Mouse (Mus musculus): ENCODE measurements around the gene Adck2.
A peak's percentile ranks its signal among the peaks of the same experiment; 100 is the strongest.

The Adck2 gene

GRCm38 (mm10) chr6:39573791-39574554, at the start of gene Adck2:
Adck2 (plus strand) TSS chr6:39573873.
- peak; percentile 87 for DNase-seq

DNA sequence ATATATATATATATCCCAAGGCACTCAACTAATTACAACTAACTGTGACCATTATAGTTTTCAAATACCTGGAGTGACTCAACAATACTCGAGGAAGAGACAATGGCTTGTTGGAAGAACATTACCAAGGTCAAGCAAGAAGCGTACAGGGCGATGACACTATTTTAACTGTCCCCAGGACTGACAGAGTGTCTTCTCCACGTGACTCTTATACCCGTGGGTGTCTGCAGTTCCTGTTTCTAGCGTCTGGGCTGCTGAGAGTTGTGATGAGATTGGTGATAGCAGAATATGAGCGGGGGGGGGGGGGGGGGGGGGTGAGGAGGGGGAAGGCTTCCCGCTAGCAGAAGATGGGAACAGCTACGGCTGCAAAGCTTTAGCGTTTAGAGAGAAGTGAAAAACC, 46.9 kb upstream of the Adck2 start:
- no peak for DNase-seq

GRCm38 (mm10) chr6:39527337-39527784, 46.3 kb upstream of the Adck2 start:
- DNase-seq: no peak

- DNase-seq: no peak
Measured at GRCm38 (mm10) chr6:39527811-39528210, 45.9 kb upstream of the Adck2 start.

DNA sequence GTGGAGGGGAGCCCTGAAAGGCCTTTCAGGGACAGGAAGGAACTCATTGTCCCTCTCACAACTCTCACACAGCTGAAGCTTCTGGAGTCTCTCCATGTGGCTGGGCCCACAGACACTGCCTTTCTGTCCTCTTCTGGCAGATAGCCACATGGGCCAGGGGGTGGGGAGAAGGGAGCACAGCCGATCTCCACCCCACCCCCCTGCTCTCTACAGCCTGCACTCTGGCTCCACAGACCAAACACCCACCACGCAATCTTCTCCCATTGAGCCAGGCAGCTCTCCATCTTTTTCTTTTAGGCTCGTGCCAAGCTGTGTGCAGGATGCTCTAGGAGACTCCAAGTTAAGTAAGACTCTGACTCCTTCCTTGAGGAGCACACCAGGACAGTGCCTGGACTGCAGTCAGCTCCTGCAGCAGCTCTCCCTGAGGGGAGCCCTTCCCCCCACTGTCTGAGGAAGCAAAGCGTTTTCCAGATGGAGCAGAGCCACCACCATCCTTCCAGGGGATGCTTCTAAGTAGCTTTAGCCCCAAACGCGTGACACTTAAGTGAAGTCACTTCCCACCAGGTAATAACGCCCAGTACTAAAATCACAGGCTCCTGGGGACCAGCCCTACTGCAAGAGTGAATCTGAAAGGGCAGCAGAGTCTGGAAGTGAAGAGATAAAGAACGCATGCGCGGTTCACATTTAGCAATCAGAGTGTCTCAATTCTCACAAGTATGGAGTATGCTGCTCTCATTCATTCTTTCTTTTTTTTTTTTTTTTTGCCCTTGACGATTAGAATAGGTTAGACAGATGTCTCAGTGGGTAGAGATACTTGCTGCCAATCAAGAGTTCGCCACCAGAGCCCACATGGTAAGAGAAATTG, 44.8 kb upstream of the Adck2 start:
- DNase-seq: peak; percentile 82

DNA sequence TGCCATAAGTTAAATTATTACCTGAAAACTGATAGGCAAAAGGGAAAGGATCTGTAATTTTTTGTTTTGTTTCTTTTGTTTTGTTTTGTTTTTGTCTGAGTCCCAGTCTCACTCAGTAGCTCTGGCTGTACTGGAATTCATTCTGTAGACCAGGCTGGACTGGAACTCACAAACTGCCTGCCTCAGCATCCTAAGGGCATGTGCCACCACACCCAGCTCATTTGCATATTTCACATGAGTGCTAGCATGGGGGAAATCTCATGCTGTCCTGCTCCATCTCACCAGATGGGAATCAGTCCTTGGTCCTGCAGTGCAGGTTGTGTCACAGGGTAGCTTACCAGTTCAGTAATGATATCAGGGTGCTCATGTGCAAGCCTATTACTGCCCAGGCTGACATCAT, 38.7 kb upstream of the Adck2 start:
- no peak for DNase-seq

DNA sequence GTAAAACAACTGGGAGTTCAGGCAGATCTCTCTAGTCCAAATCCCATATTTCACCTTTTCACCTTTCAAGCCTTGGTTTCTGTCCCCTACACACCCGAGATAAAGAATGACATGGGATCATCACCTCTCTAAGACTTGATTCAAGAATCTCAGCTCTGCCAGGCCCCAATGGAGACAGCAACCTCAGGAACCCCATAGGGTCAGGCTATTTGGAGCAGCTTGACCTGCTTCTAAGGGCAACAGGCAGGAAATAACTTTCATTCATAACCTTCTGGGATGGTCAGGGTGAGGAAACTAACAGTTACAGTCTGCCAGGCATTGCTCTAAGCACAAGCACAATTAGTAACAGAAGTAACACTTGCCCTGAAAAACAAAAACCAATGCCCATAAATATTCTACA, 37.1 kb upstream of the Adck2 start:
- no peak for DNase-seq

GRCm38 (mm10) chr6:39537276-39537675, 36.4 kb upstream of the Adck2 start:
- no peak for DNase-seq

DNA sequence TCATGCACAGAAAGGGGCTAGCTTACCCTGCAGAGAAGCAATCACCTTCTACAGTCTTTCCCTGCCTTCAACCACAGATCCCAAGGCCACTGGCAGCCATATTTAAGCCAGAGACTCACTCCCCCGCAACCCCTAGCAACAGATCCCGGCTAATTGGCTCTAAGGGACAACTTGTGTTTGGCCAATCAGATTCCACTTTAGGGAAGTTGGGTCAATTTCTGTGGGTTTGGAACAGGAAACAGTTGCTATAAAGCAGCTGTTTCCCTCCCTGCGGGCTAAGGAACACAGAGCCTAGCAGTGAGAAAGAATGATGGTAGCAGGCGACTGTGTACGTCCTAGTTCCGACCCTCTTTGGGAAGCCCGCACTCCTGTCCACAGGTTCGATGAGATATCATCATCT, 35.4 kb upstream of the Adck2 start:
- DNase-seq: peak; percentile 44

DNA sequence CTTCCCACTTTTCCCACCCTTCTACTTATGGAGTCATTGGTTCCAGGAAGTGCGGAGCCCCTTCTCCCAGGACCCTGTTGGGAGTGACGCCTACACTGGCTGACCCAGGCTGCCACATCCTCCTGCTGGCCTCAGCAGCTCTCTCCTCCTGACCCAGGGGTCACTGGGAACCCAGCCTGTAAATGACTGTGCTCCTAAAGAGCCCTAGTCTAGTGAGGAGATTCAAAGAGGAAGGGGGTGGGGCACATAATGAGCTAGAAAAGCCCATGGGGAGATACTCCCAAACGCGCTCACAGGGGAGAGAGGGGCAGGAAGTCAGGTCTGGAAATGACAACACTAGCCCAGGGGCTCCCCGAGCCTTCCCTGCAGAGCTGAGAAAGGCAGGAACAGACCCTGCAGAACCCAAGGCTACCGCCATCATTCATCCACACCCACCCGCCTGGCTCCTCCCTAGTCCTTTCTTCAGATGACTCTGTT, 34.0 kb upstream of the Adck2 start:
- DNase-seq: peak; percentile 84

DNA sequence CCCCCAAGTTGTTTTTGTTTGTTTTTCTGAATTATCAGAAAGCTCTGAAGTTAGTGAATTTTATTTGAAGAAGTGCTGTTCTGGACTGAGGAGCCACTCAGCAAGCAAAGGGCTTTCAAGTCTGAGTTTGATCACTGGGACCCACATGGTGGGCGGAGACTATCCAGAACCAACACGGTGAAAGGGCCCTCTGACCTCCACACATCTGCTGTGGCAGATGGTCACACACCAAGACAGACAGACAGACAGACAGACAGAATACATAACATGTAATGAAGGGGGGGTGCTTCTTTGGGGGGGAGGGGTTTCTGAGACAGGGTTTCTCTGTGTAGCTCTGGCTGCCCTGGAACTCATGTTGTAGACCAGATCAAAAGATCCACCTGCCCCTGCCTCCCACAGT, 33.1 kb upstream of the Adck2 start:
- no peak for DNase-seq

GRCm38 (mm10) chr6:39542631-39543597, 30.8 kb upstream of the Adck2 start:
- DNase-seq: peak; percentile 88

- peak; percentile 46 for DNase-seq
Measured at GRCm38 (mm10) chr6:39543769-39544420, 29.8 kb upstream of the Adck2 start.

GRCm38 (mm10) chr6:39545474-39545873, 28.2 kb upstream of the Adck2 start:
- DNase-seq: no peak

DNA sequence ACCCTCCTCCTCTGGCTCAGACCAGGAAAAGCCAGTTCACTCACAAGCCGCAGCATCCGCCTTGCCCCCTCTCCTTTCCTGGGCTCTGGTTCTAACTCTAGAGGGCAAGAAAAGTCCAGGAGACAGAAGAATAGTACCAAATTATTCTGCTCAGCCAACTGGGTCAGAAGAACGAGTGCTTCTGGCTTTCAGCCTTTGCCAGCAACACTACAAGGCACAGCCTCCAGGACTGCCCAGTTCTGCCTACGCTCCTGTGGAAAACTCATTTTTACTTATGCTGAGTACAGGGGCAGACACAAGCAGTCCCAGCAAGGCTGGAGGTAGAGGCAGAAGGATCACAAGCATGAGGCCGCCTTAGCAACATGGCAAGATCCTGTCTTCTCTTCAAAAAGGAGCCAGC, 25.6 kb upstream of the Adck2 start:
- no peak for DNase-seq

DNA sequence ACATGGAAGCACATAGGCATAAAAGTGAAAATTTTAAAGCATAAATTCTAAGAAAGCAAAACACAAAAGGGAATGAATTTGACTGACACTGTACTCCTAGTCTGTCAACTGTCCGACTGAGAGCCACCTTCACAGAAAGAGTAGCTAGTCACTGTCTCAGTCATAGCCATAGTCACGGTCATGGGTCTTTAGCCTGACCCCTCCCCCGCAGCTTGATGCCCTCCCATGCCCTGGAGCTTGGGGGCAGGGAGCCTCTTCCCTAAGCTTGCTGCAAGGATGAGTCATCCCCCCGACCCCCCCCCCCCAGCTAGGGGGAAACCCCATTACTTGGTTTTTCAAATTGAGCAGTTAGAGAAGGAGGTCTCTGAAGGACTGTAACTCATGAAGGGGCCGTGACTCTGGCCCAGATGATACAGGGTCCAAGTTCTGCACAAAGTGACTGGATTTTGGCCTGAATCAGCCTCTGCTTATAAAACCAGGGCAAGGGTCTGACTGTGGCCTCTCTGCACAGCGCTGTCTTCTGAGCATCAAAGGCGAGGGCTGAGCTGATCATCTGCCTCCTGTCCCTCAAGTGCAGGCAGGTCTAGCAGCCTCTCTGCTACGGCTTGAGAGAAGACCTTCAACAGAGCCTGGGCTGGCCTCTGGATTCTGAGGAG, 21.6 kb upstream of the Adck2 start:
- DNase-seq: no peak

DNA sequence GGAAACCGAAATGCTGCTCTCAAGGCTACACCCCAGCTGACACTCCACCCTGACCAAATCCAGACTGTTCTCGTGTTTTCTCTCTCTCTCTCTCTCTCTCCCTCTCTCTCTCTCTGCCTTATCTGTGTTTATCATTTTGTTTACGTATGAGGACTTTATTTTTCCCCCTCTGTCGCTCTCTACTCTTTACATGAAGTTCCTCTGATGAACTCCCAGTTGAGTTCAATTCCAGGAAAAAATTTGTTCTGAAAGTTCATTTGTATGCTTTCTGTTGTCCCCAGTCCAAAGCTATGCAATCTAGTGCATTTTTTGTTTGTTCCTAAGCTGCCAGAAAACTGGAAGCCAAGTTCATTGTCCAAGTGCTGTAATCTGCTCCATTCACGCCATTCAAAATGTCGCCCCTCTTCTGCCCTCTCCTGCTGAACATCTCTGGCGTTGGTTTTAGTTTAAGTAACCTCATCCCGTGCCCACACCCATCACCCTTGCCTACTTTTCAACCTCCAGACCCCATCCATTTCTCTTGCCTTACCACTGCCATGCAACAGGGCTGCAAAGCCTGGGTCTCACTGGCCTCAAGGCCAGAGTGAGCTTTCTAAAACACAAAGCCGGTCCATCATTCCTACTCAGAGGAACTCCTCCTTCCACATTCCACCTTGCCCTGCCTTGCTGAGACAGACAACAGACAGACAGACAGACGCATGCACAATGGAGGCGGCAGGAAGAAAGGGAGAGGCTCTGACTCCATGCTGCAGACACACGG, 18.6 kb upstream of the Adck2 start:
- DNase-seq: no peak

DNA sequence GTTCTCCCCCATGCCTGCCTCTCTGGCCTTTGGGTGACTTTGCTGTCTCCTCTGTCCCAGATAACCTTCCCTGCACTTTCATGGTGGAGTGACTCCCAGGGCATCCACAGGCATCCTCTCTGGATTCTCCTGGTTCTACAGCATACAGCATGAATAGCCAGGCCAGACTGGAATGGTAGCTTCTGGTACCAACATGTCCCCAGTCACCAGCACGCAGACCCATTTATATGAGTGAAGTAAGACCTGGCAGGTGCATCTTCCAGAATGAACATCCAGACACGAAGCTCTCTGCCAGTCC, 18.1 kb upstream of the Adck2 start:
- DNase-seq: no peak

GRCm38 (mm10) chr6:39556900-39557659, 16.6 kb upstream of the Adck2 start:
- DNase-seq: peak; percentile 60

GRCm38 (mm10) chr6:39557723-39558261, 15.9 kb upstream of the Adck2 start, which contains the start of gene Dennd2a:
Dennd2a (minus strand) TSS chr6:39557867.
- DNase-seq: peak; percentile 89

All from kidney, postnatal 14 days (tissue).